Mouse (Mus musculus): Measurements from ENCODE around the gene Ednrb.

Gene Ednrb

GRCm38 (mm10) chr14:103844011-103844549 is at the start of gene Ednrb:
Gene Ednrb, minus strand, starts transcription at chr14:103844402.
- DNase-seq (ENCODE audit: low read depth, low spot score): no peak

GRCm38 (mm10) chr14:103892411-103892938 is 48.3 kb upstream of the Ednrb start:
- no peak for DNase-seq (ENCODE audit: low read depth, low spot score)

- DNase-seq (ENCODE audit: low read depth, low spot score): no peak
Observed at GRCm38 (mm10) chr14:103890761-103891160, 46.6 kb upstream of the Ednrb start.

GRCm38 (mm10) chr14:103884892-103885575 is 40.8 kb upstream of the Ednrb start:
- DNase-seq (ENCODE audit: low read depth, low spot score): no peak

GRCm38 (mm10) chr14:103882943-103883342 is 38.7 kb upstream of the Ednrb start:
- DNase-seq (ENCODE audit: low read depth, low spot score): no peak

GRCm38 (mm10) chr14:103877117-103877516 is 32.9 kb upstream of the Ednrb start:
- DNase-seq (ENCODE audit: low read depth, low spot score): no peak

- no peak for DNase-seq (ENCODE audit: low read depth, low spot score)
Observed at GRCm38 (mm10) chr14:103876598-103876997, 32.4 kb upstream of the Ednrb start.

- no peak for DNase-seq (ENCODE audit: low read depth, low spot score)
Observed at GRCm38 (mm10) chr14:103866636-103867035, 22.4 kb upstream of the Ednrb start.

GRCm38 (mm10) chr14:103865226-103865625 is 21.0 kb upstream of the Ednrb start:
- DNase-seq (ENCODE audit: low read depth, low spot score): no peak

GRCm38 (mm10) chr14:103850071-103850845 is 6.1 kb upstream of the Ednrb start:
- peak; percentile 12 for DNase-seq (ENCODE audit: low read depth, low spot score)

- DNase-seq (ENCODE audit: low read depth, low spot score): no peak
Observed at GRCm38 (mm10) chr14:103845716-103846115, 1.5 kb upstream of the Ednrb start.

- DNase-seq (ENCODE audit: low read depth, low spot score): no peak
Observed at GRCm38 (mm10) chr14:103844944-103845343, 742 bp upstream of the Ednrb start.

- DNase-seq (ENCODE audit: low read depth, low spot score): no peak
Observed at GRCm38 (mm10) chr14:103843371-103844001, 716 bp downstream of the Ednrb start.

GRCm38 (mm10) chr14:103842896-103843295 is 1.3 kb downstream of the Ednrb start:
- no peak for DNase-seq (ENCODE audit: low read depth, low spot score)

GRCm38 (mm10) chr14:103840436-103840835 is 3.8 kb downstream of the Ednrb start:
- DNase-seq (ENCODE audit: low read depth, low spot score): no peak

GRCm38 (mm10) chr14:103838887-103839286 is 5.3 kb downstream of the Ednrb start:
- DNase-seq (ENCODE audit: low read depth, low spot score): no peak

- DNase-seq (ENCODE audit: low read depth, low spot score): no peak
Observed at GRCm38 (mm10) chr14:103834589-103834988, 9.6 kb downstream of the Ednrb start.

- no peak for DNase-seq (ENCODE audit: low read depth, low spot score)
Observed at GRCm38 (mm10) chr14:103834147-103834546, 10.1 kb downstream of the Ednrb start.

- no peak for DNase-seq (ENCODE audit: low read depth, low spot score)
Observed at GRCm38 (mm10) chr14:103832472-103832871, 11.7 kb downstream of the Ednrb start.

GRCm38 (mm10) chr14:103831007-103831406 is 13.2 kb downstream of the Ednrb start:
- DNase-seq (ENCODE audit: low read depth, low spot score): no peak

- DNase-seq (ENCODE audit: low read depth, low spot score): no peak
Observed at GRCm38 (mm10) chr14:103826343-103826742, 17.9 kb downstream of the Ednrb start.

- no peak for DNase-seq (ENCODE audit: low read depth, low spot score)
Observed at GRCm38 (mm10) chr14:103825934-103826333, 18.3 kb downstream of the Ednrb start.
